Mouse (Mus musculus) intestine, postnatal 0 days (tissue): ENCODE data around the gene Trmt13. TPM values are rescaled to one million over a fixed set of nuclear protein-coding genes. Genes with fewer than 3 reads are reported as not detected.

Experiments used
- ATAC-seq: fragments of 200-750 bp; cut with Nextera tagmentation; 2 replicates; pipeline ENCODE4 v1.8.0; 2017; ENCODE audit warnings: mild to moderate bottlenecking, moderate TSS enrichment, moderate library complexity
- H3K27ac ChIP-seq: fragments of 300-500 bp; sonication (generic); 2 replicates; pipeline ENCODE4 v1.5.1; 2014; ENCODE audit warnings: mild to moderate bottlenecking, low read depth, low read length, moderate library complexity
- H3K27me3 ChIP-seq: fragments of 300-500 bp; sonication (generic); replicated peaks from 2 replicates; pipeline ENCODE4 v1.6.1; 2014; ENCODE audit warnings: low read length, mixed read lengths; ENCODE audit not compliant: control insufficient read depth, insufficient read depth
- H3K36me3 ChIP-seq: fragments of 300-500 bp; sonication (generic); 2 replicates; pipeline ENCODE4 v1.6.1; 2014; ENCODE audit warnings: mild to moderate bottlenecking, moderate library complexity; ENCODE audit not compliant: control insufficient read depth, insufficient read depth
- H3K4me1 ChIP-seq: fragments of 300-500 bp; sonication (generic); replicated peaks from 2 replicates; pipeline ENCODE4 v1.6.1; 2014; ENCODE audit warnings: antibody characterized with exemption, low read length, mixed read lengths; ENCODE audit not compliant: control insufficient read depth, insufficient read depth
- H3K4me2 ChIP-seq: fragments of 300-500 bp; sonication (generic); replicated peaks from 2 replicates; pipeline ENCODE4 v1.6.1; 2014; ENCODE audit warnings: low read depth, mild to moderate bottlenecking, moderate library complexity
- H3K4me3 ChIP-seq: fragments of 300-500 bp; sonication (generic); 2 replicates; pipeline ENCODE4 v1.5.1; 2014; ENCODE audit warnings: low read depth, low read length
- H3K9ac ChIP-seq: fragments of 300-500 bp; sonication (generic); 2 replicates; pipeline ENCODE4 v1.6.1; 2014; ENCODE audit warnings: mild to moderate bottlenecking, low read depth, low read length
- H3K9me3 ChIP-seq: fragments of 300-500 bp; sonication (generic); 2 replicates; pipeline ENCODE4 v1.6.1; 2016; ENCODE audit warnings: mixed run types; ENCODE audit not compliant: control insufficient read depth
- CTCF ChIP-seq: sonication (generic); IDR thresholded peaks from 2 replicates; pipeline ENCODE4 v1.5.1; 2016; ENCODE audit warnings: low read depth, mild to moderate bottlenecking, control low read depth, antibody characterized with exemption, moderate library complexity
- WGBS: fragments of 180-500 bp; shearing (Covaris S2); extraction: QIAGEN DNeasy Blood & Tissue Kit; methylation state at CpG from one replicate; pipeline ENCODE4 v1.1.7; 2014; 5-methylcytosine and 5-hydroxymethylcytosine counted together
- polyA plus RNA-seq: library from polyadenylated mRNA; unstranded; fragments of >200 nt; fragmentation: Nextera tagmentation; extraction: Ambion mirVana; gene quantifications from 2 replicates; pipeline ENCODE4 v1.2.1, GENCODE M21; 2015

Gene Trmt13
- polyA plus RNA-seq, result 8.2 and 11.0 TPM in 2 replicates

GRCm38 (mm10) chr3:116614295-116614892 is at the start of gene Trmt13:
Trmt13 (minus strand) TSS chr3:116614587.
- H3K4me2 ChIP-seq, result no peak within 1 kb of the TSS
- ATAC-seq, result no peak
- 0 out of 2 replicates have a peak within 1 kb of the TSS, but pooled peaks have one; percentile 21 for H3K27ac ChIP-seq
- no peaks in the 10 kb centered on the region for H3K4me1 ChIP-seq
- TF ChIP-seq CTCF, result no peak
- H3K4me3 ChIP-seq, result no peak within 1 kb of the TSS
- peaks cover 30% of the 10 kb centered on the region for H3K36me3 ChIP-seq
- no peaks in the 10 kb centered on the region for H3K9me3 ChIP-seq
- H3K9ac ChIP-seq, result no peak within 1 kb of the TSS
- 41% methylated on average over 10 of the region's 10 CpGs for WGBS
- no peaks in the 10 kb centered on the region for H3K27me3 ChIP-seq

- Histone ChIP-seq H3K9me3 (no peaks in the 10 kb centered on the region), H3K9ac (peak within 1 kb of the TSS; percentile 94), H3K27me3 (no peaks in the 10 kb centered on the region), H3K4me1 (peaks cover 6% of the 10 kb centered on the region; the same call in 1 of the 2 replicates), H3K4me3 (peak within 1 kb of the TSS; percentile 96), H3K36me3 (0 out of 2 replicates have a peak, but pooled peaks cover under 1% of the 10 kb centered on the region), H3K27ac (peak within 1 kb of the TSS; percentile 93), H3K4me2 (peak within 1 kb of the TSS; percentile 70)
- peak; percentile 17; the same call in 1 of the 2 replicates for TF ChIP-seq CTCF
- peak; percentile 97 for ATAC-seq
- under 1% methylated on average over 33 of the region's 39 CpGs for WGBS
Measured at GRCm38 (mm10) chr3:116662463-116662863, 48.1 kb upstream of the Trmt13 start, which contains the start of gene Mfsd14a. Mfsd14a (minus strand) TSS chr3:116662677.

- peaks cover 6% of the 10 kb centered on the region; the same call in 1 of the 2 replicates for H3K4me1 ChIP-seq
- H3K9me3 ChIP-seq, result no peaks in the 10 kb centered on the region
- H3K27me3 ChIP-seq, result no peaks in the 10 kb centered on the region
- under 1% methylated on average over 58 of the region's 68 CpGs for WGBS
- H3K4me2 ChIP-seq, result peak overlapping the region; percentile 70
- H3K36me3 ChIP-seq, result no peaks in the 10 kb centered on the region
- ATAC-seq, result peak; percentile 81
- peak overlapping the region; percentile 96 for H3K4me3 ChIP-seq
- H3K9ac ChIP-seq, result peak overlapping the region; percentile 94
- TF ChIP-seq CTCF, result no peak
- H3K27ac ChIP-seq, result peak overlapping the region; percentile 93
Measured at GRCm38 (mm10) chr3:116661870-116662414, 47.6 kb upstream of the Trmt13 start.

GRCm38 (mm10) chr3:116661288-116661869 is 47.0 kb upstream of the Trmt13 start:
- H3K27ac ChIP-seq, result peak overlapping the region; percentile 93
- no peaks in the 10 kb centered on the region for H3K9me3 ChIP-seq
- WGBS, result 2% methylated on average over 16 of the region's 16 CpGs
- peak overlapping the region; percentile 96 for H3K4me3 ChIP-seq
- no peaks in the 10 kb centered on the region for H3K27me3 ChIP-seq
- H3K36me3 ChIP-seq, result no peaks in the 10 kb centered on the region
- TF ChIP-seq CTCF, result no peak
- H3K9ac ChIP-seq, result peak overlapping the region; percentile 94
- ATAC-seq, result no peak
- peaks cover 6% of the 10 kb centered on the region; the same call in 1 of the 2 replicates for H3K4me1 ChIP-seq
- peak overlapping the region; percentile 70 for H3K4me2 ChIP-seq

- WGBS, result 67% methylated on average over 13 of the region's 13 CpGs
Measured at GRCm38 (mm10) chr3:116659856-116660430, 45.6 kb upstream of the Trmt13 start.

More at GRCm38 (mm10) chr3:116659856-116660430, 45.6 kb upstream of the Trmt13 start:
- no peak for ATAC-seq
- no peaks in the 10 kb centered on the region for H3K36me3 ChIP-seq
- H3K9me3 ChIP-seq, result no peaks in the 10 kb centered on the region
- no peak overlapping the region for H3K9ac ChIP-seq
- H3K4me3 ChIP-seq, result no peak overlapping the region
- no peaks in the 10 kb centered on the region for H3K27me3 ChIP-seq
- H3K27ac ChIP-seq, result no peak overlapping the region
- TF ChIP-seq CTCF, result no peak
- peaks cover 6% of the 10 kb centered on the region; the same call in 1 of the 2 replicates for H3K4me1 ChIP-seq
- H3K4me2 ChIP-seq, result peak overlapping the region; percentile 14
